Mouse (Mus musculus): ENCODE measurements around the gene Pik3r1.

The Pik3r1 gene

DNA sequence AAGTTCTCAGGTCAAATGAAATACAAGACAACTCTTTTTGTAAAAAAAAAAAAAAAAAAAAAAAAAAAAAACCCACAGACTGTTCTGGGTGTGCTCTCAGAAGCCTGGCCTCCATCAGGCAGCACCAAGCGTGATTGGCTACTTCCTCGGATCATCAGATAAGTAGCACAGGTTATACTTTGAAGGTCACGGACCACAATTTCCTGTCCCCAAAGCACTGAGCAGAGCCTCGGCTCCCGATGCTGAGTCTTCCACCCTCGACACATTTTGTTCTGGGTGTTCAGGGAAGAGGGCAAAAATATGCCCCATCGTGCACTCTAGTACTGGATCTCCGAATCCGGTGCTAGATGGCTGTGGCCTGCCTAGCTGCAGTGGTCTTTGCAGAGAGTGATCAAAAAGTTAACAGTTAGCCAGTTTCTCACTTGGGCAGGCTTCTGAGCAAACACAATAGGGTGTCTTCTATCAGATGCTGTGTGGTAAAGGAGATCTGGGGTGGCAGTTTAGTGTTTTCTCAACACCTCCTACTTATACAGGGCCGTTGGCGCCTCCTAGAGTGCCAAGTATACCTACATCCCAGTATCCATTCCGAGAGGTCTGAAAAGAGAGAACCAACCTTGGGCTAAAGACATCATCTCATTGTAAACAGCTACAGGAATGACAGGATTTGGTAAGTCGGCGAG, 65.8 kb downstream of the Pik3r1 start:
- DNase-seq, result no peak

DNA sequence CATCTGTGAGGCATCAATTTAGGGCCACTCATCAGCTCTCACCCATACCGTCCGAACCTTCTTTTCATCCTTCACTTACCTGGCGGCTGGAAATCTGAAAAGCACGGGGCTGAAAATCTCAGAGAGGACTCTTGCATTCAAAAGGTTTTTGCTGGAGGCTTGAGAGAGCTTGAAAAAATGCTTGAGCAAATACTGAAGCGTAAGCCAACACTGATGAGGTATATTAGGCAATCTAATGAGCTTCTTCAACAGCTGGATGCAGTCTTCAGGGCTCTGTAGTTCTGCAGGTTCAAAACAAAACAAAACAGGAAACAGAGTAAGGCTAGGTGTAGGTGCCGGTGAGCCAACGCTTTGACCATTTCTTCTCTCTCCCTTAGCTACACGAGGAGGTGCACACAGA, 66.4 kb downstream of the Pik3r1 start:
- DNase-seq, result no peak

GRCm38 (mm10) chr13:101699742-101700141, 68.3 kb downstream of the Pik3r1 start:
- DNase-seq, result no peak

DNA sequence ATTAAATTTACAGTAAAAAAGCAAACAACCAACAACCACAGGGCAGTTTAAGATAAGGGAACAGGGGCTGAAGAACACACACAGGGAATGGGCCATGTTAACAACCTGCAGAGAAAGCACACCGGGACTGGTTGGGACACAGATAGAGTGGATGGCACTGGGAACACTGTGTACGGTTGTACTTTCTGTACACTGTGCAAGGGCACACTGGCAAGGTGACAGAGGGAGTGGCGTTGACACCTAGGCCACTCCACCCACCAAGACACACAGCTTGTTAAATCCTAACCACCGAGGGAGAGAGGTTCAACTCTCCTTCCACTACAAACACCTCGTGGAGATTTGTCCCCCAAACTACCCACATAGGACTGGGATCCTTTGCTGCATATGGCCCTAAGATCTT, 70.1 kb downstream of the Pik3r1 start:
- no peak for DNase-seq

- no peak for DNase-seq
Observed at GRCm38 (mm10) chr13:101697461-101697860, 70.6 kb downstream of the Pik3r1 start.

GRCm38 (mm10) chr13:101696827-101697226, 71.2 kb downstream of the Pik3r1 start:
- no peak for DNase-seq

GRCm38 (mm10) chr13:101696316-101696715, 71.7 kb downstream of the Pik3r1 start:
- no peak for DNase-seq

- peak; percentile 89 for DNase-seq
Observed at GRCm38 (mm10) chr13:101695876-101696275, 72.1 kb downstream of the Pik3r1 start.

- peak; percentile 70 for DNase-seq
Observed at GRCm38 (mm10) chr13:101694496-101695251, 73.3 kb downstream of the Pik3r1 start.

DNA sequence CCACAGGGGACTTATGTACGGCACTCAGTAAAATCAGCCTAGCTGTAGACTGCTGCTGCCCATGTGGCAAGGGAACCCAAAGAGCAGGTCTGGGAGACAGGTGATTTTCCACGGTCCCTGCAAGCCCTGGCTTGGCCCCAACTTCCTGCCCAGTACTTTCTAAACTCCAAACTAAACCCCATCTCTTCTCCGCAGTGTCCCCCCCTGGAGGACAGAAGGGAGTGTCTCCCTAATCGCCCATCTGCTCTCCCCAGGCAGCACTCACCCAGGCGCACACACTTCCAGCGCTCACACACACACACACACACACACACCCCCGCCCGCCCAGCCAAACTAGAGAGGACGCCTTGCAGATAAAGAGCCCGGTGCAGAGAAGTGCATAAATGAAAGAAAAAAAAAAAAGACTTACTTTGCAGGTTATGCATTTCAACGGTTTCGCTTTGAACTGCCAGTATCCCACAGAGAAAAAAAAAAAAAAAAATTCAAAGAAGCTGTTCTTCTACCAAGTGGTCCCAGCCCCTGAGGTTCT, 74.0 kb downstream of the Pik3r1 start:
- DNase-seq, result peak; percentile 77

DNA sequence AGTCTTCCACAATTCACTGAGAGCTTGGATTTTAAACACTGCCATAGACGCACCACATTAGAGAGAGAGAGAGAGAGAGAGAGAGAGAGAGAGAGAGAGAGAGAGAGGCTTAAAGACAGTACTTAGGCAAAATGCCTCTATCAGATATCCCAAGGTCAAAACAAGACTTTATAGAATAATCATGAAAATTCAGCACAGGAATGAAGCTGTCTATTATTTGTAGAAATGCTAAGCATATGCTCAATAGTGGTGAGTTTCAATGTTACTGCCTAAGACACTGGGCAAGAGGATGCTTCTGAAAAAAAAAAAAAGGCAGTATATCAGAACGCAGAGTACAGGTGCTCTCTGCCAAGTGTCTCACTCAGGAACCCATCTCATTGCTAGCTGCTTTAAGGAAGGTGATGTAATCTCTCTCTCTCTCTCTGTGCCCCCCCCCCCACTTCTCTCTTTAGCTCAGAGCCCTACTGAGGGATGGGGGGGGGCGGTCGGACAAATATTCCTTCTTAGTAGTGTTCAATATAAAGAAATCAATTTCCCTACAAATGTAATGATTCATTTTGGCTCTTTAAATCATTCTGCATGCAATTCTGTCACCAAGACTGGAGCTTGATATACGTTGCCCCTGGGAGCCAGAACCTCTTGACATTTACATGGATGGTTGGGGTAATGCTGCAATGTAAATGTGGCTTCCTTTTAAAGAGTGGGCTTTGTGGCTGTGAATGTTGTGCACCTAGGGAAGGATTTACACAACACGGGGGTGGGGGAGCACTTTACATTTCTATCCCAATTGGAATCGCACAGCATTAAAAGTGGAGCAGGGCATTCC, 74.9 kb downstream of the Pik3r1 start:
- DNase-seq, result no peak

GRCm38 (mm10) chr13:101692239-101692784, 75.7 kb downstream of the Pik3r1 start:
- DNase-seq, result peak; percentile 60

DNA sequence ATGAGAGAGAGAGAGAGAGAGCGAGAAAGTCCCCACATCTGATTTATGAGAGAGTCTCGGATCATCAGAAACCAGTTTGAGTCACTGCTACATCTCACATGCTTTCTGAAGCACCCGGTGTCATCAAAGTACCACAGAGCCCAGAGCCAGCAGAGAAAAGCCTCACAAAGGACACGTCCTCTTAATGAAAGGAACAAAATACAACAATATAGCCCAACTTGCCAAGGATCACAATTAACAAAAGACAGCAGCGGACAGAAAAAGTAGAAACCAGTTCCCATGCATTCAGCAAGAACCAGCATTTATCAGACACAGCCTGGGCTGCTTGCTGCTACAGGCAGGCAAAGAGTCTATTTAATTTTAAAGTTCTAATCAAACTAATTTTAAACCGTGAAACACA, 76.3 kb downstream of the Pik3r1 start:
- no peak for DNase-seq

DNA sequence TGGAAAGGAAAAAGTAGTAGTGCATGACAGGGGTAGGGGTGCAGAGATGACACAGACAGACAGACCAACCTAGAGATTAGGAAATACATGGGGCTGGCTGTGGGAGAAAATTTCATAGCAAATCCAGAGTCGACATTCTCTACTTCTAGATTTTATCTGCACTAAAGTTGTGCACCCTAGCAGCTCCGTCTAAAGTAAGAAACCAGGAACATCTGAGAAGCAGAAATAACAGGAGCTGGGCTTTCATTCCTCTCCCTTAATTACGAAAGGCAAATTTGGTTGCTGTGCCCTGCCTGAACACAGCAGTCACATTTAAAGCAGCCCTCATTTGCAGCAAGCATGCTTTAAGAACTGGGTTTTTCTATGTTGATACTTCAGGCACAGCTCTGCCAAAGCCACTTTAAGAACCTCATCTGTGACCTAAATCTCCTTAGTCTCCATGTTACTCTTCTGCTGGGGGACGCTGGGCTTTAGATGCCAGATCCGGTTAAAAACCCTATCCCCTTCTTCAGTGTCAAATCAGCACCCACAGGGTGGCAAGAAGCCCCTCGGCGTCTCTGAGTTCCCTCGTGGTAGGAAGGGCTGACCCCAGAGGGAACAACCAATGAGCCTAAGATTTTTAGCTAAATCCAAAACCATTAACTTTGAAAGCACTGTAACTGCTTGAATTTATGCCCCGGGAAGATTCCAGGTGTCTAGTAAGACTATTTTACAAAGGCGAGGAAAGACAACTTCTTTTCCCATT, 76.9 kb downstream of the Pik3r1 start:
- peak; percentile 40 for DNase-seq

GRCm38 (mm10) chr13:101690167-101690566, 77.8 kb downstream of the Pik3r1 start:
- no peak for DNase-seq

GRCm38 (mm10) chr13:101686256-101686655, 81.8 kb downstream of the Pik3r1 start:
- no peak for DNase-seq

DNA sequence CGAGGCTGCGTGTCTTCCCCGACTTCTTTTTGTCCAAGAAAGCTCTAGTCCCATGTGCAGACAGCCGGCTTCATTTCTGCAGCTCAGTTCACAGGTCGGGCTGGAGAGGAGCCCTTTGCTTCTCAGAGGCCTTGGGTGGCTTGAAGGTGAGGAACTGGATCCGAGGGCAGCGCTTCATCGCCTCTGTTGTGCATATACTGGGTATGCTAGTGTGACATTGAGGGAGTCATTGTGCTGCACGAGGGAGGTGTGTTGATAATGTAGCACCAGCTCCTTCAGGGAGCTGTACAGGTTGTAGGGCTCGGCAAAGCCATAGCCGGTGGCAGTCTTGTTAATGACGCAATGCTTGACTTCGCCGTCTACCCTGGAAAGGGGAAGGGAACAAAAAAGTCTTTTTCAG, 83.3 kb downstream of the Pik3r1 start:
- no peak for DNase-seq

GRCm38 (mm10) chr13:101682378-101682777, 85.6 kb downstream of the Pik3r1 start:
- DNase-seq, result no peak

DNA sequence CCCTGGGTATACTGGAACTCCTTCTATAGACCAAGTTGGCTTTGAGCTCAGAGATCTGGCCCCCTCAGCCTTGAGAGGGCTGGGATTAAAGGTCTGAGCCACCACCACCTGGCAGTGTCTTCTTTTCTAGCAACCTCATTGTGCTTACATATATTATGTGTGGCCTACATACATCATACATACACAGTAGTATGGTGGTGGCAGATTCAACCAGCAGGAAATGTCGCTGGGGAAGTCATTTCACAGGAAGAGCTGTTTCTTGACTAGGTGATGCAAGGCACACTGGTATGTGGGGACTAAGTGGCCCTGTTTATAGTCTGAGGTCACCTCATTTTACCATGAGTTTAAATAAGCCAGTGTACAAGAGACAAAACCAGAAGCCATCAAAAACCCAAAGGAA, 87.9 kb downstream of the Pik3r1 start:
- no peak for DNase-seq

DNA sequence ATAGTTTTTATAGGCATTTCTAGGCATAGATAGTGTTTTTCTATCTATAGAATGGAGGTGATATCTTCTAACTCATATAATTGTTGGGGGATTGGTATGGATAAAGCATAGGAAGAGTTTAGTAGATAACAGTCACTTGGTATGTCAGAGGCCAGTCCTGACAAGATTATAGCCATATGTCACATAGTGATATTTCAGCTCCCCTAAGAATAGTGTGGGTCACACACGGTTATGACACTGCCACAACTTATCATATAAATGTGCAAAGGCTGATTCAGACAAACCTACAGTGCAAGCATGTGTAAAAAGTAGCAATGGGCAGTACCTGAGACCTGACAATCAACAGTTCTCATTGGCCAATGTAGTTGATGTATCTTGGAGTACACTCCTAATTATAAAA, 89.0 kb downstream of the Pik3r1 start:
- DNase-seq, result no peak

- DNase-seq, result no peak
Observed at GRCm38 (mm10) chr13:101678036-101678435, 90.0 kb downstream of the Pik3r1 start.

DNA sequence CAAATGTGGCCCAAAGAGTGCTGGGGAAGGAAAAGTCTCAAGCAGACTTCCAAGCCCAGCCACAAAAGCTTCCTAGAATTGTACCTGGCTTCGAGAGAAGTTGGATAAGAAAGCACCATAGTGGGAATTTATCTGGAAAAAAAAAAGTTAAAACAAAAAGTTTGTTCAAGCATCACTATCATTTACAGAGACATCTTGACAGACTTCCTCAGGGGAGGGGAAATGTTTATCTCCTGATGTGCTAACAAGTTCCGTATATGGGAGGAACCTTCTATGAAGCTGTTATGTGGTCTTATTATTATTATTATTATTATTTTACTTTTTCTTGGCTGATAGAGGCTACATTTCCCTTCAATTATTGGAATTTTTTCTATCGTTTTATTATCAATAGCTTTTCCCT, 94.1 kb downstream of the Pik3r1 start:
- DNase-seq, result no peak

All from retina, postnatal 1 day (tissue).